Mouse (Mus musculus): ENCODE measurements around the gene Avpr1b.

Avpr1b gene

DNA sequence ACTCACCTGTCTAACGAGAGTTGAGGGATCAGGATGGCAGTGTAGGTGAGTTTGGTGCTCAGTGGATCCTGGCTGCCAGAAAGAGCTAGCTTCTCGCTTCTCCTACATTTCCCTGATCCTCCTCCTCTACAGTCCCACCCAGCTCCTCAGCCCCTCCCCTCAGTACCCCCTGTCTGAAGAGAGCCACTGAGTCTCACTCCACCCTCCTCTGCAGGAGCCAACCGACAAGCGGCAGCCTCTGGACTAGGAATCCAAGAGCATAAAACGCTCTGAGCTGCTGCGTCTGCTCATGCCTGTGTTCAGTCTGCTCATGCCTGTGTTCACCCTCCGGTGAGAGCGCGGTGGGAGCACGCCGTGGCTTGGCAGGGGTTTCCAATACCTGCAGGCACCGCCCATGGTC is at the start of gene Avpr1b:
Gene Avpr1b, plus strand, starts transcription at position 335 of the 400 bp plus-strand sequence.
- no peak for DNase-seq (ENCODE audit: low spot score)

DNA sequence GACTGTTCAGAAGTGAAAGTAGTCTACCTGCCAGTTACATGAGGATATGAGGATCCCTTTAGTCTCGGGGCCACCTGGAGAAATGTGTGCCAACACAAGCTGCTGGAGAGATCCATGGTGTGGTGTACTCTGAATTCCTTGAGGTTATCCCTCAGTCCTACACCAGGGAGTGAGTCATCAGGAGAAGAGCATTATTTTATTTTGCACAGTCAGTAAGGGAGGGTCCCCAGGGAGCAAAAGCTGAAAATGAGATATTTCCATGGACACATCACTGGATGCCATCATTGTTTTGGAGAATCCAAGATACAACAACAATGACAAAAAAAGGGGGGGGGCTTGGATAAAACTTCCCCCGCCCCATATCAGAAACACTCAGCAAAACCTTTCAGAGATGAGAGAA is 47.1 kb upstream of the Avpr1b start:
- no peak for DNase-seq (ENCODE audit: low spot score)

DNA sequence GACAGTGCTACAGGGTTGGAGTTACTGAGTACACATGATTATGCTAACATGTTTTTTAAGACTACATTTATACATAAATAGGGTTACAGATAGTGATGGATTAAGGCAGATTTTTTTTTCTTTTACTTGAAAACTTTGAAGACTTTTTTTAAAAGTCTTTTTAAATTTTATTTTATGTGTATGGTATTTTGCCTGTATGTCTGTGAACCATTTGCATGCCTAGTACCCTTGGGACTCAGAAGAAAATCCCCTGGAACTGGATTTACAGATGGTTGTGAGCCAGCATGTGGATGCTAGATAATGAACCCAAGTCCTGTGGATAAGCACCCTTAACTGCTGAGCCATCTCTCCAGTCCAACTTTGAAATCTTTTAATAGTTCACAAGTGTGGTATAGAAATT is 45.6 kb upstream of the Avpr1b start:
- DNase-seq (ENCODE audit: low spot score): no peak

DNA sequence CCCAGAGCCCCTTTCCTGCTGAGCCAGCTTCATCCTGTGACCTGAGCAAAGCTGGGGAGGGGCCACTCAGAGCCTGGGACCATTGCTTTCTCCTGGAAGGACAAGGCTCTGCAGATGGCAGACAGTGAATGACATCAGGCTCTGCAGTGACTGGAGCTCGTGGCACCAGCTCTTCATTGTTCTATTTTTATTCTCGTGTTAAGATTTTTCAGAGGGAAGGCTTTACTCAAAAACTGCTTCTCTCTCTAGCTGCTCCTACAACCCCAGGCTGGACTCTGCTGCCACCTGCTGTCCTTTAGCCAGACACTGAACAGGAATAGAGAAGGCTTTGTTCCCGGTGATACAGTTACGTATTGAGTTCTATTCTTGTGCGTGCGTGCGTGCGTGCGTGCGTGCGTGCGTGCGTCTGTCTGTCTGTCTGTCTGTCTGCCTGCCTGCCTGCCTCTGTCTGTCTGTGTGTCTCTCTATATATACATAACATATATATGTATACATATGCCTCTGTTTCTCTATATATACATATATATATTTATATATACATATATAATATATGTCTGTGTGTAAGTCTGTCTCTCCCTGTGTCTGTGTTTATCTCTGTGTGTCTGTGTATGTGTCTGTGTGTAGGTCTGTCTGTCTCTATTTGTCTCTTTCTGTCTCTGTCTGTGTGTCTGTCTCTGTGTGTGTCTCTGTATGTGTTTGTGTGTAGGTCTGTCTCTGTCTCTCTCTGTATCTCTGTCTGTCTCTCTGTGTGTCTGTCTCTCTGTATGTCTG is 43.8 kb upstream of the Avpr1b start:
- DNase-seq (ENCODE audit: low spot score): peak; percentile 85

GRCm38 (mm10) chr1:131560500-131560899 is 38.5 kb upstream of the Avpr1b start:
- DNase-seq (ENCODE audit: low spot score): no peak

DNA sequence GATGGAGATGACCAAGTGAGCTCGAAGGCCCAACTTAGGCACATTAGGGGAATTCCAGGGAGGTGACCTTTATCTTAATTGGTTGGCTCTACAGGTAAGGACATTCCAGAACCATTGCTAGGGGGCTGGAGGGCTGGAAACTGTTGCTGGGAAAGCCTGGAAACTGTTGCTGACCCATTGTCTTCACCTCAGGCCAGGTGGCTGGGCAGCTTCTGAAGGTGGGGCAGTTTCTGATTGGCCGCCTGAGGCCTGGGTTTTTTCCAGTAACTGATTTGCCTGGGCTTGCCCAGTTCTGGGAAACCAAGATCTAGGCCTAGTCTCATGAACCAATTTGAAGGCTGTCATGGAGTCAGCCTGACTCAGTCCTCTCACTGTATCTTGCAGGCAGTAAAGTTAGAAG is 37.0 kb upstream of the Avpr1b start:
- no peak for DNase-seq (ENCODE audit: low spot score)

- DNase-seq (ENCODE audit: low spot score): peak; percentile 61
Measured at GRCm38 (mm10) chr1:131566056-131566455, 33.0 kb upstream of the Avpr1b start.

- no peak for DNase-seq (ENCODE audit: low spot score)
Measured at GRCm38 (mm10) chr1:131569721-131570120, 29.3 kb upstream of the Avpr1b start.

DNA sequence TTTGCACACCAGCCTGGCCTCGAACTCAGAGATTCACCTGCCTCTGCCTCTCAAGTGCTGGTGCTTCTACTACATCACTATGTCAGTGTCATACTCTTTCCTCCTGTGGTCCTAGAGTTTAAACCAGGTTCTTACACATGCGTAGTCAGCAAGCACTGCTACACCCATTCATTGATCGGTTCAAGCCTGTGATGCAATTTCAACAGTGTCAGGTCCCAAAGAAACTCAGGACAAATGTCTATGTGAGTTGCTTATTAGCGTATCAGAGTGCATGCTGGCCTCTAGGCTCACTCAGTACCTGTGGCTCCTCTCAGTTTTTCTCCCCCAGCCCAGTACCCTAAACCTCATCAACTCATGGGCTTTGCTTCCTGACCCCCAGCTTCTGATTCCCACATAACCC is 28.6 kb upstream of the Avpr1b start:
- DNase-seq (ENCODE audit: low spot score): no peak

GRCm38 (mm10) chr1:131573721-131574120 is 25.3 kb upstream of the Avpr1b start:
- DNase-seq (ENCODE audit: low spot score): no peak

DNA sequence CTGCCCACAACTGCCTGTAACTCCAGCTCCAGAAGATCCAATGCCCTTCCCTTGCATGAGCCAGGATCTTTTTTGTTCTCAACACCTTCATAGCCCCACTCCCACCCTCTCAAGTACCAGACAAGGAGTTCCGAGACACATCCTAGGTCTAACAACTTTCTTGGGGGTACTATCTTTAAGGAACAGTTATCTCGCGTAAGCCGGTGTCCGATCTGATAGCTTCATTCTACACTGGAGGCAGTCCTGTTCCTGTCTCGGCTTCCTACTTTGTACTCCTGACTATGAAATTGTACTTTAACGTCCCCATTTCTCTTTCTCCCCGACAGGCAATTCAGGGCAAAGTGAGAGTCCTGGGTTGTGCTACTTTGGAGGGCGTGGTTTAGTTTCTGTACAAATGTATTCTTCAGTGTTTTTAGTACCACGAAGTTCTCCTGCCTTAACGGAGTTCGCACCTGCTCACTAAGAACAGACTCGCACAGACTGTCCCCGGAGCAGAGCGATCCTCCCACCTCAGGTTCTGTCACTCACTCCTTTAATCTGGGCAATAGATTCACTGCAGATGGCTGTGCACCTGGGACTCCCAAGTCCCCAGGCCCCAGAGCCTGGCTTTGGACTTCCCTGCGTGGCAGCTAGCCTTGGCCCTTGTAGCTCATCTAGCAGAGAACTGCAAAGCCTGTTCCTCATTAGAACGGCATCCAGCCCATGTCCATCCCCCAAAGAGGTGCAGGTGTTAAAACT is 19.9 kb upstream of the Avpr1b start:
- no peak for DNase-seq (ENCODE audit: low spot score)

GRCm38 (mm10) chr1:131580389-131580788 is 18.6 kb upstream of the Avpr1b start:
- no peak for DNase-seq (ENCODE audit: low spot score)

GRCm38 (mm10) chr1:131583598-131583997 is 15.4 kb upstream of the Avpr1b start:
- no peak for DNase-seq (ENCODE audit: low spot score)

DNA sequence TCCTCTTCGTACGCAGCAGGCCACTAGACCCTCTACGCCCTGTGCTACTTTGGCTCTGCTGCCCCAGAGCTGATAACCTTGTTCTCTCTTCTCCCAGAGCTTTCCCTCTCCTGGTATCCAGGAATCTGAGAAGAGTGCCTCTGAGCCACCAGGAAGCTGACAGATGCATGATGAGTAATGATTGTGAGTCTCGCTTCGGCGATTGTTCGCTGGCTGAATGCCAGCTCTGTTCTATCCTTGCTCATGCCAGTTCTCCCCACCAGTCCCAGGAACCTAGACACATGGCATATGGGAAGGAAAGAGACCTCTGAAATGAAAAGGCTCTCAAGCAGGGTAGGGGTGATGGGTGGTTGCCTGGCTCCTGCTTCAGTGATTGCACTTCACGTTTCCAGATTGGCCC is 12.2 kb upstream of the Avpr1b start:
- DNase-seq (ENCODE audit: low spot score): no peak

GRCm38 (mm10) chr1:131600314-131600713 is 1.3 kb downstream of the Avpr1b start:
- no peak for DNase-seq (ENCODE audit: low spot score)

GRCm38 (mm10) chr1:131606719-131607118 is 7.7 kb downstream of the Avpr1b start:
- no peak for DNase-seq (ENCODE audit: low spot score)

GRCm38 (mm10) chr1:131612556-131613155 is 13.6 kb downstream of the Avpr1b start:
- no peak for DNase-seq (ENCODE audit: low spot score)

DNA sequence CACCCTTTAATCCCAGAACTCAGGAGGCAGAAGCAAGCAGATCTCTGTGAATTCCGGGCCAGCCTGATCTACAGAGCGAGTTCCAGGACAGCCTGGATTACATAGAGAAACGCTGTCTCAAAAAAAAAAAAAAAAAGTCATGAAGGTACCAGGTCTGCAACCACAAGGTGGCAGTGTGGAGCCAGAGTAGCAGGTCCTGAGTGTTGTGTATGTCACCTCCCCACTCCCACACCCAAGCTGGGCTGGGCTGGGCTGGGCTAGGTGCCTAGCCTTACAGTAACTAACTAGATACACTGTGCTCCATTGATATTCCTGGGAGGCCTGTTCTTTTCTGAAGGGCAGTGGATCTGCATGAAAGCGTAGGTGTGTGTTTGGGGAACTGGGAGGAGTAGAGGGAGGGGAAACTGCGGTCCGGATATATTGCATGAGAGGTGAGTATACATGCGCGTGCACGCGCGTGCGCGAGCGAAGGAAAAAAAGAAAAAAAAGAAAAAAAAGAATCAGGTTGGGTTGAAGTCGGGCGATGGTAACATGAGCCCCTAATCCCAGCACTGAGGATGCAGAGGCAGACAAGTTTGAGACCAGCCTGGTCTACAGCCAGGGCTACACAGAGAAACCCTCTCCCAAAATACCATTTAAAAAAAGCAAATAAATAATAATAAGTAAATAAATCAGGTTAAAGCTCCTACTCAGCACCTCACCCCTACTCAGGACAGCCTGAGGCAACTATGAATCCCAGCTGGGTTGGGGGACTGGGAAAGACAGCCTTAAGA is 14.5 kb downstream of the Avpr1b start:
- DNase-seq (ENCODE audit: low spot score): peak; percentile 79

GRCm38 (mm10) chr1:131614641-131615040 is 15.6 kb downstream of the Avpr1b start:
- no peak for DNase-seq (ENCODE audit: low spot score)

DNA sequence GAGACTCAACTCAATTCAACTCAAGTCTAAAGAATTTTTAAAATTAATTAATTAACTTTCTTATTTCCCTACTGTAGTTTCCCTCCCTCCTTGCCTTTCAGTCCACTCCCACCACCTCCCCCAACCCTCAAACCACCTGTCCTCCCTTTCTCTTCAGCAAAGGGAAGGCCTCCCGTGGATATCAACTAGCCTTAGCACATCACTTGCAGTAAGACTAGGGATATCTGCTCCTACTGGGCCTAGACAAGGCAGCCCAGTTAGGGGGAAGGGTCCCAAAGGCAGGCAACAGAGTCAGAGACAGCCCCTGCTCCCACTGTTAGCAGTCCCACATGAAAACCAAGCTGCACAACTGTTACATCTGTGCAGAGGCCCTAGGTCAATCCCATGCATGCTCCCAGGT is 17.1 kb downstream of the Avpr1b start:
- DNase-seq (ENCODE audit: low spot score): no peak

DNA sequence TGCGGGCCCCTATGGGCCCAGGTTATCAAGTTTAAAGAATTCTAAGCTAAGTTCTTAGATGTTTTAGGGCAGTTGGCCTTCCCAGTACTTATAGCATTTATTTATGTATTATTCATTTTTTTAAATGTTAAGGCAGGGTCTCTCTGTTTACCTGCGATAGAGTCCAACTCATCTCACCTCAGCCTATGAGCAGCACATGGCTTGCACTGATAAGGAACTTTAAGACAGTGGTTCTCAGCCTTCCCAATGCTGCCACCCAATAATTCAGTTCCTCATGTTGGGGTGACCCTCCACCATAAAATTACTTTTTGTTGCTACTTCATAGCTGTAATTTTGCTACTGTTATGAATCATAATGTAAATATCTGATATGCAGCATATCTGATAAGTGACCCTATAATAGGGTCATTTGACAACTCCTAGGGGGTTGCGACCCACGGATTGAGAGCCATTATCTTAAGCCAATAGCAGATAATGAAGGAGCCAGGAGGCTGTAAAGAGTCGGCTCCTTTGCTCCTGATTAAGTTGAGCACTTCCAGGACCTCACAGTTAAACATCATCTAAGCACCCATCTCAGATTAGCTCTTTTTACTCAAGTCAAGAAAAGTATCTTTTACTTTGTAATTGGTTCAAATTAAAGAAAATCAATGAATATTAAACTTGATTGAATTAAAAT is 17.6 kb downstream of the Avpr1b start:
- no peak for DNase-seq (ENCODE audit: low spot score)

DNA sequence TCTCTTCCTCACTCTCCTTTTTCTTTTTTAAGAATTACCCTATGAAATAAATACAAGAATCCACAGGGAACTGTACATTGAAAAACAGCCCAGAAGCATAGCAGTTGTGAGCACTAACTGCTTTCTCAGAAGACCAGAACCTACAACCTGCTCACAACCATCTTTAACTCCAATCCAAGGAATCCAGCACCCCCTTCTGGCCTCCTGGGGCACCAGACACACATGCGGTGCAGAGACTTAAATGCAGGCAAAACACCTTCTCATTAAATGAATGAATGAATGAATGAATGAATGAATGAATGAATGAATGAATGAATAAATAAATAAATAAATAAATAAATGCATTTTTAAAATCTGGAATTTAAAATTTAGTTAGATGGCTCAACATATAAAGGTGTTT is 19.5 kb downstream of the Avpr1b start:
- DNase-seq (ENCODE audit: low spot score): no peak
